Mouse (Mus musculus) heart, adult 8-10 months (tissue): ENCODE data around the gene Eif1. TPM values are rescaled to one million over a fixed set of nuclear protein-coding genes. Genes with fewer than 3 reads are reported as not detected.
"Not testable (repeated sequence)": the region's sequence is repeated elsewhere in the genome, so short reads cannot be mapped to it uniquely, and the experiment has no call there.

Experiments used
- DNase-seq: peaks from one replicate; pipeline ENCODE4 v3.0.0; 2022; ENCODE audit warnings: low spot score
- total RNA-seq, 4 experiments: library from RNA; stranded (reverse); gene quantifications; 2 replicates each; pipeline ENCODE4 v1.2.4; 2022

Eif1 gene
- 1,000 to 10,000 TPM; 1,527 to 1,967 (median 1,680) TPM for total RNA-seq

GRCm38 (mm10) chr11:100319492-100320171 lies at the start of gene Eif1:
Gene Eif1, plus strand, starts transcription at chr11:100319885.
- peak; percentile 100 for DNase-seq

- no peak for DNase-seq
These were observed 47.8 kb upstream of the Eif1 start for GRCm38 (mm10) chr11:100271878-100272277.

- no peak for DNase-seq
These were observed 45.0 kb upstream of the Eif1 start for GRCm38 (mm10) chr11:100274719-100275118.

- DNase-seq = no peak
These were observed 44.2 kb upstream of the Eif1 start for GRCm38 (mm10) chr11:100275466-100275865.

- DNase-seq = no peak
These were observed 41.8 kb upstream of the Eif1 start for GRCm38 (mm10) chr11:100277726-100278480.

- no peak for DNase-seq
These were observed 40.9 kb upstream of the Eif1 start for GRCm38 (mm10) chr11:100278759-100279158.

- peak; percentile 85 for DNase-seq
These were observed 37.8 kb upstream of the Eif1 start for GRCm38 (mm10) chr11:100281596-100282544.

- peak; percentile 62 for DNase-seq
These were observed 37.1 kb upstream of the Eif1 start for GRCm38 (mm10) chr11:100282549-100282948.

- DNase-seq = no peak
These were observed 34.7 kb upstream of the Eif1 start for GRCm38 (mm10) chr11:100284988-100285387.

- peak; percentile 53 for DNase-seq
These were observed 32.7 kb upstream of the Eif1 start for GRCm38 (mm10) chr11:100287024-100287423.

- DNase-seq = no peak
These were observed 30.7 kb upstream of the Eif1 start for GRCm38 (mm10) chr11:100288942-100289341.

- DNase-seq = no peak
These were observed 29.4 kb upstream of the Eif1 start for GRCm38 (mm10) chr11:100290235-100290634.

- DNase-seq = no peak
These were observed 26.8 kb upstream of the Eif1 start for GRCm38 (mm10) chr11:100292884-100293283.

- peak; percentile 67 for DNase-seq
These were observed 24.4 kb upstream of the Eif1 start for GRCm38 (mm10) chr11:100295308-100295707.

GRCm38 (mm10) chr11:100297801-100298200 lies 21.9 kb upstream of the Eif1 start:
- DNase-seq = no peak

- peak; percentile 74 for DNase-seq
These were observed 21.2 kb upstream of the Eif1 start for GRCm38 (mm10) chr11:100298274-100299036.

GRCm38 (mm10) chr11:100300293-100300692 lies 19.4 kb upstream of the Eif1 start:
- no peak for DNase-seq

- no peak for DNase-seq
These were observed 18.4 kb upstream of the Eif1 start for GRCm38 (mm10) chr11:100301292-100301691.

- no peak for DNase-seq
These were observed 11.8 kb upstream of the Eif1 start for GRCm38 (mm10) chr11:100307900-100308299.

GRCm38 (mm10) chr11:100308672-100309071 lies 11.0 kb upstream of the Eif1 start:
- DNase-seq = not testable (repeated sequence)

- no peak for DNase-seq
These were observed 8.0 kb upstream of the Eif1 start for GRCm38 (mm10) chr11:100311656-100312055.
